Mouse (Mus musculus): ENCODE measurements at regions not wholly inside any gene's neighbourhood (a gene's known extent, or its start where the extent isn't known, plus 50 kb on each side); places are given as distances from the start of the nearest gene placed in this dataset.

DNA sequence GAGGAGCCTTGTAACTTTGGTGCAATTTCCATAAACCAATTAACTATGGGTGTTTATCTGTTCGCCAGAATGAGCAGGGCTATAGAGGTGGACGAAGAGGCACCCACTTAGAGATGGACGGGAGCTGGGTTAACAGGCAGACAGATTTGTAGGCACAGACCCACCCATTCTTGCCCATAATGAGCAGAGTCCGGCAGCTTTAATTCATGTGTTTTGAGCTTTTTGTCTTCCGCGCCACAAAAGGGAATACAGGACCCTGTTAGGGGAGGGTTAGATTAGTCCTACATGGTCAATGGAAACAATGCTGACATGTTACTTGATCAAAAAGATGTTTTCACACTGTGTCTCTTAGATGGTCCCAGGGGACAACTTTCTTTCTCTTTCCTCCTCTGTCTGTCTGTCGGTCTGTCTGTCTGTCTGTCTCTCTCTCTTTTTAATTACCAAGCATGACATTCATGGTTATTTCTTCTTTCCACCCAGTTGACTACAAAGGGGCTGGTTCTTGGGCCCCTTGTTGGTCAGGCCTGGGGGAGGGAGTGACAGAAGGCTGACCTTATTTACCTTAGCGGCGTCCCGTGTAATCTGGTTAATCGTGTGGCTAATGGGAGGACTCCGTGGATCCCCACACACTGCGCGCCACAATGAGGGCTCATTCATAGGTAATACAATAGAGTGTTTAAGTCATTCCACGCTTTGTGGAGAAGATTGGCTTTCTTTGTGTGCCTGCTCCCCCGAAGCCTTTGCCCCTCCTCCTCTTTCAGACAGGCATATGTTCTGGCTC is 483.7 kb downstream of the Ofcc1 start:
- no peak overlapping the region for H3K27ac ChIP-seq (ENCODE audit: low read length)
- H3K4me2 ChIP-seq (replicated peaks; ENCODE audit: low read depth, low read length) = no peak overlapping the region
- H3K4me1 ChIP-seq (ENCODE audit: insufficient read depth, low read depth, low read length) = no peaks in the 10 kb centered on the region
- no peaks in the 10 kb centered on the region for H3K27me3 ChIP-seq (replicated peaks; ENCODE audit: insufficient read depth, low read length)
- H3K36me3 ChIP-seq (ENCODE audit: insufficient read depth, low read length) = no peaks in the 10 kb centered on the region
- H3K9ac ChIP-seq (replicated peaks; ENCODE audit: low read depth) = no peak overlapping the region
- H3K4me3 ChIP-seq (ENCODE audit: low read depth, low read length) = no peak overlapping the region
- no peaks in the 10 kb centered on the region for H3K9me3 ChIP-seq (ENCODE audit: low read length)
- ATAC-seq (no peak), DNase-seq (ENCODE audit: low spot score) (no peak)
- WGBS = 85% methylated on average over 16 of the region's 16 CpGs
- no peak for TF ChIP-seq EP300 (IDR thresholded peaks at IDR 0.05)
- no peak for TF ChIP-seq CTCF (IDR thresholded peaks at IDR 0.05)

DNA sequence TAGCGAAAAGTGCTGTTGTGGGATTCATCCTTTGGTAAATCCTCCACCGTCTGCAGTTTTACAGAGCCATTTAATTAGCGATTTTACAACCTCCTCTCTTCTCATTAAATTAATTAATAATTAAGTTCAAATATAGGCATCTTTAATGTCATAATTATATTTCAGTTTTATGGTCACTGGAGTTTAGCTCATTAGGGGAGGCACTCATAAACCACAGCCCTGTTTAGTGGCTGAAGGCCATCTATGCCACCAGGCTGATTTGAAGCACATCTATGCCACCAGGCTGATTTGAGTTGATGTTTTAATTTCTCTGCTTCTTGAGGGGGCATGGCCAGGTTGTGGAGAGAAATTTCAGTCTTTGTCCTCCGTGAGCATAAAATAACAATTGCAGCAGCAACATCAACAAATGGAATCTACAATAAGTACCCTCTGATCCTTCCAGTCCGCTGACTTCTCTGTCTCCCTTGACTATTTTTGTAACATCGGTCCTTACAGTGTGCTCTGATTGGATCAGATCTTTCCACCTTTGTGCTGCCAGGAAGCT is 508.9 kb downstream of the Ofcc1 start:
- H3K4me2 ChIP-seq (replicated peaks; ENCODE audit: low read depth, low read length) = no peak overlapping the region
- no peaks in the 10 kb centered on the region for H3K9me3 ChIP-seq (ENCODE audit: low read length)
- DNase-seq (ENCODE audit: low spot score) (no peak), ATAC-seq (no peak)
- TF ChIP-seq CTCF (IDR thresholded peaks at IDR 0.05) = no peak
- H3K4me1 ChIP-seq (ENCODE audit: insufficient read depth, low read depth, low read length) = no peaks in the 10 kb centered on the region
- no peaks in the 10 kb centered on the region for H3K27me3 ChIP-seq (replicated peaks; ENCODE audit: insufficient read depth, low read length)
- no peak overlapping the region for H3K27ac ChIP-seq (ENCODE audit: low read length)
- 83% methylated on average over 6 of the region's 6 CpGs for WGBS
- no peaks in the 10 kb centered on the region for H3K36me3 ChIP-seq (ENCODE audit: insufficient read depth, low read length)
- H3K4me3 ChIP-seq (ENCODE audit: low read depth, low read length) = no peak overlapping the region
- H3K9ac ChIP-seq (replicated peaks; ENCODE audit: low read depth) = no peak overlapping the region

DNA sequence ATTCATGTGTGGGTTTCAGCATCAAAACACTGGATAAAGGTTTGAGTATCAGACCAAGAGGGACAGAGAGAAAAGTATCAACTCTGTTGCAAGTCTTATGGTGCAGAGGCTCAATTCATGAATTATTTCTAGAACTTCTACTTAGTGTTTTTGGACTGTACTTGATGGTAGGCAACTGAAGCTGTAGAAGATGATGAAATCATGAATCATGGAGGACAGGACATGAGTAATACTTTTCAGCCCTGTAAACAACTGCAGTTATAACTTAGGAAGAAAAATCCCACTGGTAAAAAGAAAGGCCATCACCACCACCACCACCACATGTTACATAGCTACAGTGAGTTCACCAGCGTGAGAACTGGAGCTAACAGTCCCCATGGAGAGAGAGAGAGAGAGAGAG is 511.9 kb downstream of the Ofcc1 start:
- TF ChIP-seq CTCF (IDR thresholded peaks at IDR 0.05) (no peak), EP300 (IDR thresholded peaks at IDR 0.05) (no peak)
- 57% methylated on average over 1 of the region's 1 CpGs for WGBS

DNA sequence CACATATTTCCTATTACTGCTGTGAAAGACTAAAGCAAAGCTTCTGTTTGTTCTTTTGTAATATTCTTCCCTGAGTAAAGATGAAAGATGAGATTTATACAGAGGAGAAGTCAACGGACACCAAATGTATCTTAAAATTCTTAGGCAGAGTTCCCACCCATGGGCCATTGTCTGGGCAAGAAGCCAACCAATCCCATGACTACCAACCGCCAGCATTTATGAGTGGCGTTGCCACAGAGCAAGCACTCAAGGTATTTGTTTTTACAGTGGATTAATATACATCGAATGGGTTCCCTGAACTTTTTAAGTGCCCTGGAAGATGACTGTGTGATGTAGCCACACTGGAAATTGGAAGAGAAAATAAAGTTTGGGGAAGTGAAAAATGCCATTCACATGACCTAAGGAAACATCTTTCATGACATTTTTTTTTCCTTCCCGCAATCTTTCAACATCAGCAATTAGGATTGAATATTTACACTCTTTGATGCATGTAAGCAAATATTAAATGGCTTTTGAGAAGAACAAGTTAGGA is 525.1 kb downstream of the Ofcc1 start:
- no peaks in the 10 kb centered on the region for H3K9me3 ChIP-seq (ENCODE audit: low read length)
- no peak overlapping the region for H3K4me3 ChIP-seq (ENCODE audit: low read depth, low read length)
- no peak overlapping the region for H3K27ac ChIP-seq (ENCODE audit: low read length)
- H3K36me3 ChIP-seq (ENCODE audit: insufficient read depth, low read length) = no peaks in the 10 kb centered on the region
- no peak overlapping the region for H3K4me2 ChIP-seq (replicated peaks; ENCODE audit: low read depth, low read length)
- DNase-seq (ENCODE audit: low spot score) = peak; percentile 18
- no peaks in the 10 kb centered on the region for H3K27me3 ChIP-seq (replicated peaks; ENCODE audit: insufficient read depth, low read length)
- H3K9ac ChIP-seq (replicated peaks; ENCODE audit: low read depth) = no peak overlapping the region
- ATAC-seq = no peak
- no peak for TF ChIP-seq EP300 (IDR thresholded peaks at IDR 0.05)
- no peak for TF ChIP-seq CTCF (IDR thresholded peaks at IDR 0.05)
- no peaks in the 10 kb centered on the region; the same call in 1 of the 2 replicates for H3K4me1 ChIP-seq (ENCODE audit: insufficient read depth, low read depth, low read length)
- WGBS = 26% methylated on average over 5 of the region's 5 CpGs

More for the DNA sequence above, 511.9 kb downstream of the Ofcc1 start:
- Histone ChIP-seq H3K9ac (replicated peaks; ENCODE audit: low read depth) (no peak overlapping the region), H3K36me3 (ENCODE audit: insufficient read depth, low read length) (no peaks in the 10 kb centered on the region), H3K4me2 (replicated peaks; ENCODE audit: low read depth, low read length) (no peak overlapping the region), H3K27ac (ENCODE audit: low read length) (no peak overlapping the region), H3K9me3 (ENCODE audit: low read length) (no peaks in the 10 kb centered on the region), H3K4me3 (ENCODE audit: low read depth, low read length) (no peak overlapping the region), H3K4me1 (ENCODE audit: insufficient read depth, low read depth, low read length) (no peaks in the 10 kb centered on the region), H3K27me3 (replicated peaks; ENCODE audit: insufficient read depth, low read length) (no peaks in the 10 kb centered on the region)
- ATAC-seq (no peak), DNase-seq (ENCODE audit: low spot score) (no peak)

DNA sequence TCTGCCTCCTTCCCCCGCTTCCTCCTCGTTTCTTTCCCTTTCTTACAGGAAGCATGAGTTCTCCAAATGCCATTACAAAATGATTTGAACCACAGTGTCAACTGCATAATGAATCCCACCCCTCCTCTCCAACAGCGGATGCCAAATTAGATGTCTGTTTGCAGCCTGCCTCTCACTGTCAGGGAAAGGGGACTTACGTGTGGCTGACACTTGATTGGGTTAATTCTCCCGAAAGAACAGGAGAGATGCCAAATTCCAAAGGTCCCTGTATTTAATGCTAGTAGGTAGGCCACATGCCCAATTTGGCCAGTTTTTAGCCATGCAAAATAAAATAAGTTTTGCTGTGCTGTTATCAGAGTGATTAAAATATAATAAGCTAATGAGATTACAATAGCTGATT is 525.9 kb downstream of the Ofcc1 start:
- no peaks in the 10 kb centered on the region; the same call in 1 of the 2 replicates for H3K4me1 ChIP-seq (ENCODE audit: insufficient read depth, low read depth, low read length)
- H3K27me3 ChIP-seq (replicated peaks; ENCODE audit: insufficient read depth, low read length) = no peaks in the 10 kb centered on the region
- no peak overlapping the region for H3K4me2 ChIP-seq (replicated peaks; ENCODE audit: low read depth, low read length)
- no peak overlapping the region for H3K9ac ChIP-seq (replicated peaks; ENCODE audit: low read depth)
- H3K4me3 ChIP-seq (ENCODE audit: low read depth, low read length) = no peak overlapping the region
- H3K9me3 ChIP-seq (ENCODE audit: low read length) = no peaks in the 10 kb centered on the region
- no peak for TF ChIP-seq CTCF (IDR thresholded peaks at IDR 0.05)
- no peak for TF ChIP-seq EP300 (IDR thresholded peaks at IDR 0.05)
- DNase-seq (ENCODE audit: low spot score) = no peak
- no peak overlapping the region for H3K27ac ChIP-seq (ENCODE audit: low read length)
- 41% methylated on average over 5 of the region's 5 CpGs for WGBS
- no peak for ATAC-seq
- H3K36me3 ChIP-seq (ENCODE audit: insufficient read depth, low read length) = no peaks in the 10 kb centered on the region

DNA sequence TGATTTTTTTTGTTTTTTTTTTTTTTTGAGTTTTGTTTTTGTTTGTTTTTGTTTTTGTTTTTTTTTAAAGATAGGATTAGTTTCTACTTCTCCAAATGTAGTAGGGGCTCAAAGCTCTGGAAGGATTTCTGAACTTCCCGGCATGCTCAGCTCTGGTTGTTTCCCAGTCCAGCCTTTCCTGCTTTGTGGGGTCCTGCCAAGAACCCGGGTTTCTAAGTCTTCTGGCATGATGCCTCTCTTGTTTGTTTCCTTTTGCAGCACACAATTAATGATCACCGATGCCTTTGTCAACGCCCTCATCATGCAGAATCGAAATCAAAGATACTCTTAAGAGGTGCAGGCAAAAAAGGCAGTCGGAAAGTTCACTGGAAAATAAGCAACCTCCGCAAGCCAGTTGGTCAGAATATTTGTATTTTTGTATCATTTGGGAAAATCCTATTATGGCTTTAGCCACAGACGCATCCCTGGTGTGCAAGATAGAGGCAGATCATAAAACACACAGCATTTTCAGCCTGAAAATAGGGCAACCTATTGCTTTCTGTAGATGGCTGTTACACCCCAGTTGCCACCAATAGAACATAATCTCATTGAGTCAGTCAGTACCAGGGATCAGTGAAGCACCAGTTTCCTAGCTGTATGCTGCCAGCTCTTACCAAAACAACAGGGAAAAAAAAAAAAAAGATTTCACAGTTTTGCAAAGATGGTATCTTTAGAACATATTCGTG is 526.6 kb downstream of the Ofcc1 start:
- Histone ChIP-seq H3K36me3 (ENCODE audit: insufficient read depth, low read length) (no peaks in the 10 kb centered on the region), H3K4me2 (replicated peaks; ENCODE audit: low read depth, low read length) (no peak overlapping the region), H3K27me3 (replicated peaks; ENCODE audit: insufficient read depth, low read length) (no peaks in the 10 kb centered on the region), H3K9ac (replicated peaks; ENCODE audit: low read depth) (no peak overlapping the region), H3K4me1 (ENCODE audit: insufficient read depth, low read depth, low read length) (no peaks in the 10 kb centered on the region; the same call in 1 of the 2 replicates), H3K4me3 (ENCODE audit: low read depth, low read length) (no peak overlapping the region), H3K9me3 (ENCODE audit: low read length) (no peaks in the 10 kb centered on the region), H3K27ac (ENCODE audit: low read length) (no peak overlapping the region)
- DNase-seq (ENCODE audit: low spot score) (no peak), ATAC-seq (no peak)
- TF ChIP-seq EP300 (IDR thresholded peaks at IDR 0.05) (no peak), CTCF (IDR thresholded peaks at IDR 0.05) (no peak)
- 63% methylated on average over 9 of the region's 9 CpGs for WGBS

Measured in lung, postnatal 0 days (tissue).